Mouse (Mus musculus): ENCODE data around the gene Gsdma2.

- no peak for TF ChIP-seq HCFC1 (IDR thresholded peaks at IDR 0.05; ENCODE audit: borderline replicate concordance, insufficient read depth, low read length)
- no peak for TF ChIP-seq ZC3H11A (IDR thresholded peaks at IDR 0.05; ENCODE audit: borderline replicate concordance, low read depth, low read length)
- no peak for TF ChIP-seq CHD2 (IDR thresholded peaks at IDR 0.05; ENCODE audit: low read depth, low read length)
- TF ChIP-seq ZNF384 (IDR thresholded peaks at IDR 0.05; ENCODE audit: low read depth, low read length) = no peak
Observed at GRCm38 (mm10) chr11:98698849-98699640, 52.5 kb downstream of the Gsdma2 start.
